ENCODE assay signal across 17 mouse cellular contexts in the genomic region with DNA sequence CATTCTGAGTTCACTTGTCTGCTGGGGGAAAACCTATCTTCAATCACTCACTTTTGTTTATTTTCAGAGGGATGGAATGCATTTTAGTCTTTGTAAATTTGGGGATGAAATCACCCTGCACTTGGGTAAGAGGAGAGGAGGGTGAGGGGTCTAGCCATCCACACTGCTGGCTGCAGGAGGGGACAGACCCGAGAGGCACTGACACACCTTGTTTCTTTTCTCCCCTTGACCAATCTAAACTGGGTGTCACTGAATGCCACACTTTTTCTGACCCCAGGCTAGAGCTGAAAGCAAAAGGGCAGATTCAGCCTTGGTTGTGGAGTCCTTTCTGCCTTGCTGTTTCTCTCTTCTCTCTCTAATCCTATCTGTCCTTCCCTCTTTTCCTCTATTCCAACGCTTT.
"Had no signal": no experiment of that assay in that cellular context is flagged by ENCODE, and none has a peak within 500 bp of the region (broad histone marks: within the 10 kb centered on the region; RNA-seq: fewer than 3 reads in every experiment).

No protein-coding gene starts in this region.

- H3K4me3 ChIP-seq: neural tube, embryonic 12.5 days; neural tube, embryonic 13.5 days; neural tube, embryonic 15.5 days; stomach, embryonic 15.5 days had no signal

- H3K27ac ChIP-seq: neural tube, embryonic 12.5 days; neural tube, embryonic 13.5 days; neural tube, embryonic 15.5 days; stomach, embryonic 15.5 days; stomach, postnatal 0 days had no signal

- H3K4me2 ChIP-seq: neural tube, embryonic 12.5 days; neural tube, embryonic 13.5 days; neural tube, embryonic 15.5 days; stomach, embryonic 15.5 days had no signal

- H3K4me1 ChIP-seq: stomach, embryonic 15.5 days had no signal

- H3K9ac ChIP-seq: neural tube, embryonic 12.5 days; neural tube, embryonic 13.5 days; neural tube, embryonic 15.5 days; stomach, embryonic 15.5 days had no signal

- H3K9me3 ChIP-seq: neural tube, embryonic 12.5 days; neural tube, embryonic 13.5 days; neural tube, embryonic 15.5 days; stomach, embryonic 15.5 days had no signal

- DNase-seq: retina, postnatal 1 day; right cerebral cortex, adult 18-20 months; right cerebral cortex, postnatal 14 days; right cerebral cortex, postnatal 25 days; right cerebral cortex, postnatal 4 days; spleen, adult 18-20 months; thymus, adult 18-20 months; thymus, adult 2 months; thymus, postnatal 14 days; thymus, postnatal 25 days; thymus, postnatal 36 days; thymus, postnatal 4 days had no signal

- H3K27me3 ChIP-seq: neural tube, embryonic 12.5 days; neural tube, embryonic 13.5 days; neural tube, embryonic 15.5 days; stomach, embryonic 15.5 days had no signal
